Mouse (Mus musculus) liver, embryonic 14.5 days (tissue): ENCODE measurements around the gene Prkar2b.

Source experiments
- CTCF ChIP-seq: IDR thresholded peaks from 2 replicates; pipeline ENCODE4 v1.5.1; 2016; ENCODE audit warnings: antibody characterized with exemption, low read depth, control low read depth
- EP300 ChIP-seq: IDR thresholded peaks from 2 replicates; pipeline ENCODE4 v1.6.1; 2016; ENCODE audit warnings: antibody characterized with exemption, low read depth

DNA sequence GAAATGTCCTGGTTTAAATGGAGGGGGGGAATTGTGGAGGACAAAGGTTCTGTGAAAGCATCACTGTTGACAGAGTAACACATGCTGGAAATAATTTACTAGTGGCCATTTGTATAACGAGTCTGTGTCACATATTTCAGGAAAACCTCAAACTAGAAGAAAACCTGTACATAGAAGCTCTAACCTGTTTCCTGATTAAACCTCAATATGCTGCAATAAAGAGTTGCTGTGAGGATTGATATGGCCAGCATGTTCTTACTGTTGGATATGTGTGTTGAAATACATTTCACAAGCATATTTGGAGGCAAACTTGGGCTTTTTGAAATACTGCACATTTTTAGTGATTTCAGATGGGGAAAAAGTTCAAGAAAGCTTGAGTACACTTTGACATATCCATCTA, 36.0 kb upstream of the Prkar2b start:
- TF ChIP-seq CTCF (no peak), EP300 (no peak)
